Mouse (Mus musculus): ENCODE results near the gene Flt1. TPM values are rescaled to one million over a fixed set of nuclear protein-coding genes. Genes with fewer than 3 reads are reported as not detected.

The Flt1 gene
- polyA plus RNA-seq, 2 experiments = 1.1 to 1.9 TPM

DNA sequence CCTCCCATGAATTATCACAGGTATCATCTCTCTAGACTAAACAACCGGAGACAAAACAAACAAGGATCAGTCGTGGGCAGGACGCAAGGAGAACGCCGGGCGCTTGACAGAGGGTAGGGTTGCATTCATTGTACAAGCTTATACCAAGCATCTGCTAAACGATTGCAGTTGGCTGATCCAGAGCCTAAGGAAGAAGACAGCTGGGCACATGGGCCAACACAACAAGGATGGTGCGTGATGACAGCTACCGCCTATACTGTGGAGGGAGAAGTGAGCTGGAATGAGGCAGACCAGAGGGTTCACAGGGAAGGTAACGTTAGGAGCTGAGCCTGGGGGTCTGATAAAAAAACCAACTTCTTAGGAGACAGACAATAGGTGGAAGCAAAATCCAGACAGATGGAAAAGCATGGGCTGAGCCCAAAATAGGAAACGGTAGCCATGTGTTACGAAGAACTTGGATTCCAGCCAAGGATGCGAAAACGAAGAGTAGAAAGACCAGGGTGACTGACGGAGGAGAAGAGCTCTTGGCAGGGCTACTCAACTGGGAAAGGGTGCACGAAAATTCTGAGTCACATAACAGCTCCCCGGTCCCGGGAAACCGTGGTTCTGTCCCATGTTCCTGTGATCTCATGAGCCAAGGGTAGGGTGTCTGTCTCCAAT lies 53.9 kb downstream of the Flt1 start:
- H3K27ac ChIP-seq = no peak overlapping the region
- DNase-seq (ENCODE audit: low read depth in 3 of 3, low spot score in 3 of 3) (no peak), ATAC-seq (ENCODE audit: insufficient read depth) (no peak)
- H3K4me2 ChIP-seq (ENCODE audit: low read depth) = no peak overlapping the region
- no peaks in the 10 kb centered on the region for H3K36me3 ChIP-seq (replicated peaks; ENCODE audit: control insufficient read depth, insufficient read depth, low read depth)
- TF ChIP-seq EP300 (IDR thresholded peaks at IDR 0.05; ENCODE audit: low read depth) (no peak), CTCF (IDR thresholded peaks at IDR 0.05; ENCODE audit: low read depth) (no peak)
- no peaks in the 10 kb centered on the region for H3K27me3 ChIP-seq (ENCODE audit: control insufficient read depth, insufficient read depth, low read length)
- no peaks in the 10 kb centered on the region for H3K9me3 ChIP-seq (ENCODE audit: control insufficient read depth, low read length)
- no peak overlapping the region for H3K9ac ChIP-seq (replicated peaks)
- no peaks in the 10 kb centered on the region for H3K4me1 ChIP-seq (replicated peaks; ENCODE audit: control insufficient read depth in 2 of 2, insufficient read depth in 2 of 2, low read length in 1 of 2)
- WGBS (ENCODE audit: insufficient replicate concordance) = 76% methylated on average over 19 of the region's 19 CpGs
- H3K4me3 ChIP-seq (ENCODE audit: insufficient read depth in 1 of 2, low read depth in 2 of 2, low read length in 2 of 2) = no peak overlapping the region

GRCm38 (mm10) chr5:147668637-147669344 lies 57.0 kb downstream of the Flt1 start:
- no peak overlapping the region for H3K4me3 ChIP-seq (ENCODE audit: insufficient read depth in 1 of 2, low read depth in 2 of 2, low read length in 2 of 2)
- H3K27me3 ChIP-seq (ENCODE audit: control insufficient read depth, insufficient read depth, low read length) = no peaks in the 10 kb centered on the region
- no peaks in the 10 kb centered on the region for H3K9me3 ChIP-seq (ENCODE audit: control insufficient read depth, low read length)
- H3K9ac ChIP-seq (replicated peaks) = no peak overlapping the region
- TF ChIP-seq EP300 (IDR thresholded peaks at IDR 0.05; ENCODE audit: low read depth) = no peak
- peak; percentile 19; the same call in 1 of the 2 replicates for TF ChIP-seq CTCF (IDR thresholded peaks at IDR 0.05; ENCODE audit: low read depth)
- no peaks in the 10 kb centered on the region for H3K4me1 ChIP-seq (replicated peaks; ENCODE audit: control insufficient read depth in 2 of 2, insufficient read depth in 2 of 2, low read length in 1 of 2)
- WGBS (ENCODE audit: insufficient replicate concordance) = 49% methylated on average over 15 of the region's 15 CpGs
- ATAC-seq (ENCODE audit: insufficient read depth) (no peak), DNase-seq (ENCODE audit: low read depth in 3 of 3, low spot score in 3 of 3) (no peak)
- no peaks in the 10 kb centered on the region for H3K36me3 ChIP-seq (replicated peaks; ENCODE audit: control insufficient read depth, insufficient read depth, low read depth)
- H3K27ac ChIP-seq = no peak overlapping the region
- H3K4me2 ChIP-seq (ENCODE audit: low read depth) = no peak overlapping the region

DNA sequence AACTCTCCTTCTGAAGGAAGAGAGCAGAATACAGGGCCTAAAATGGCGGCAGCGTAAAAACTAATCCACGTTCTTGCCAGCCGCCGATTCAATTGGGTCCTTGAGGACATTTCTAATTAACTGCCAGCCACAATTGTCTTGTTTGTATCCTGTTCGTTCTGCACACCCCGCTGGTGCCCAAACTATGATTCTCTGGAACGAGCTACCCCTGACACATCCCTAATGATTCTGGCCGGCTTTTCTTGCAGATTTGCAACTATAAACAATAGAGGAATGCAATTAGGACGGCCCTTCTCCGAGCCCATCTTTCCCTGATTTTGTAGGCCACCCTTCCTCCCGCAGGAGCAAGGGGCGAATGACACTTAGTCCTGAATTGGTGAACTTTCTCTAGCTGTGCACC lies 59.9 kb downstream of the Flt1 start:
- Histone ChIP-seq H3K36me3 (replicated peaks; ENCODE audit: control insufficient read depth, insufficient read depth, low read depth) (no peaks in the 10 kb centered on the region), H3K4me2 (ENCODE audit: low read depth) (no peak overlapping the region), H3K27ac (no peak overlapping the region), H3K9ac (replicated peaks) (no peak overlapping the region), H3K4me3 (ENCODE audit: insufficient read depth in 1 of 2, low read depth in 2 of 2, low read length in 2 of 2) (no peak overlapping the region), H3K9me3 (ENCODE audit: control insufficient read depth, low read length) (no peaks in the 10 kb centered on the region), H3K4me1 (replicated peaks; ENCODE audit: control insufficient read depth in 2 of 2, insufficient read depth in 2 of 2, low read length in 1 of 2) (no peaks in the 10 kb centered on the region), H3K27me3 (ENCODE audit: control insufficient read depth, insufficient read depth, low read length) (no peaks in the 10 kb centered on the region)
- WGBS (ENCODE audit: insufficient replicate concordance) = 79% methylated on average over 13 of the region's 13 CpGs
- DNase-seq (ENCODE audit: low read depth in 3 of 3, low spot score in 3 of 3) (no peak), ATAC-seq (ENCODE audit: insufficient read depth) (no peak)
- TF ChIP-seq CTCF (IDR thresholded peaks at IDR 0.05; ENCODE audit: low read depth) = no peak

DNA sequence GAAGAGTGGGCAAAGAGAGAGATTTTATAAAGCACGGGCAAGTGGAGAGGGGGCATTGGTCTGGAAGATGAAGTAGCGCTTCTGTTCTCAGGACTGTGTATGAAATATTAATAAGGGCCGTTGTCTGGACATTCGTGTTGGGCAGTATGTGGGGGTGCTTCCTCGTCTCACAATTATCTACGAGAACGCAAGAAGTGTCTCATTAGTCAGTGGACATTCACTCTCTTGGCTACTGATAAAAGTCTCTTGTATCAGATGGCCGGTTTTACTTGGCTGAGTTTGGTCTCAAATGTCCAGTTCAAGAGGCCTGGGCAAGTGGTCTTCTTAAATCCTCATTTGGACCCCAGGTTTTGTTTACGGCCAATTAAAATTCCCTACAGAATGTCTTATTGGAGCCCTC lies 60.4 kb downstream of the Flt1 start:
- ATAC-seq (ENCODE audit: insufficient read depth) (no peak), DNase-seq (ENCODE audit: low read depth in 3 of 3, low spot score in 3 of 3) (no peak)
- 70% methylated on average over 9 of the region's 9 CpGs for WGBS (ENCODE audit: insufficient replicate concordance)
- Histone ChIP-seq H3K4me1 (replicated peaks; ENCODE audit: control insufficient read depth in 2 of 2, insufficient read depth in 2 of 2, low read length in 1 of 2) (no peaks in the 10 kb centered on the region), H3K4me3 (ENCODE audit: insufficient read depth in 1 of 2, low read depth in 2 of 2, low read length in 2 of 2) (no peak overlapping the region), H3K9ac (replicated peaks) (no peak overlapping the region), H3K4me2 (ENCODE audit: low read depth) (no peak overlapping the region), H3K27me3 (ENCODE audit: control insufficient read depth, insufficient read depth, low read length) (no peaks in the 10 kb centered on the region), H3K27ac (no peak overlapping the region), H3K9me3 (ENCODE audit: control insufficient read depth, low read length) (no peaks in the 10 kb centered on the region), H3K36me3 (replicated peaks; ENCODE audit: control insufficient read depth, insufficient read depth, low read depth) (no peaks in the 10 kb centered on the region)
- TF ChIP-seq EP300 (IDR thresholded peaks at IDR 0.05; ENCODE audit: low read depth) (no peak), CTCF (IDR thresholded peaks at IDR 0.05; ENCODE audit: low read depth) (no peak)

DNA sequence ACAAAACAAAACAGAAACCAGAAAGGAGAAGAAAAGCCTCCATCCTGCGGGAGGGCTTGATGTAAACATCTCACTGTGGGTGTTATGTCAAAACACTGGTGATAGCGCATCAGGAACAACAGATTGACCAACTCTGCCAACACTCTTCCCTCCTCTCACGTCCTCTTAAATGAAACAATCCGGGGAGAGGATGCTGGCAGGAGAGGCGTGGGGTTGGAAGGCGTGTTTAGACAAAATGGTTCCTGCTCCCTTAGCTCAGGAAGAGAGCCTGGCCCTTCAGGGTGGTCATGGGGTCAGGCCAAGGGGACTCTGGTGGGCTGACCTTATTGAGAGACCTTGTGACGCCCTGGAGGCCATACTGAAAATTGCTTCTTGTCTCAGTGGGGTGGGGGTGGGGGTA lies 65.9 kb downstream of the Flt1 start:
- DNase-seq (ENCODE audit: low read depth in 3 of 3, low spot score in 3 of 3) = no peak
- H3K27ac ChIP-seq = no peak overlapping the region

More for the DNA sequence above, 65.9 kb downstream of the Flt1 start:
- no peaks in the 10 kb centered on the region for H3K9me3 ChIP-seq (ENCODE audit: control insufficient read depth, low read length)
- TF ChIP-seq CTCF (IDR thresholded peaks at IDR 0.05; ENCODE audit: low read depth) = no peak
- TF ChIP-seq EP300 (IDR thresholded peaks at IDR 0.05; ENCODE audit: low read depth) = no peak
- peaks cover 0 to 3% of the 10 kb centered on the region in 2 experiments; a peak in 2 of 4 replicates for H3K4me1 ChIP-seq (replicated peaks; ENCODE audit: control insufficient read depth in 2 of 2, insufficient read depth in 2 of 2, low read length in 1 of 2)
- no peaks in the 10 kb centered on the region for H3K27me3 ChIP-seq (ENCODE audit: control insufficient read depth, insufficient read depth, low read length)
- WGBS (ENCODE audit: insufficient replicate concordance) = 32% methylated on average over 7 of the region's 7 CpGs
- H3K9ac ChIP-seq (replicated peaks) = no peak overlapping the region
- no peak overlapping the region for H3K4me3 ChIP-seq (ENCODE audit: insufficient read depth in 1 of 2, low read depth in 2 of 2, low read length in 2 of 2)
- H3K4me2 ChIP-seq (ENCODE audit: low read depth) = no peak overlapping the region
- ATAC-seq (ENCODE audit: insufficient read depth) = no peak
- no peaks in the 10 kb centered on the region for H3K36me3 ChIP-seq (replicated peaks; ENCODE audit: control insufficient read depth, insufficient read depth, low read depth)

Measured in liver, embryonic 14.5 days (tissue).